Mouse (Mus musculus): ENCODE results near the gene Gtf2f2.

The Gtf2f2 gene

DNA sequence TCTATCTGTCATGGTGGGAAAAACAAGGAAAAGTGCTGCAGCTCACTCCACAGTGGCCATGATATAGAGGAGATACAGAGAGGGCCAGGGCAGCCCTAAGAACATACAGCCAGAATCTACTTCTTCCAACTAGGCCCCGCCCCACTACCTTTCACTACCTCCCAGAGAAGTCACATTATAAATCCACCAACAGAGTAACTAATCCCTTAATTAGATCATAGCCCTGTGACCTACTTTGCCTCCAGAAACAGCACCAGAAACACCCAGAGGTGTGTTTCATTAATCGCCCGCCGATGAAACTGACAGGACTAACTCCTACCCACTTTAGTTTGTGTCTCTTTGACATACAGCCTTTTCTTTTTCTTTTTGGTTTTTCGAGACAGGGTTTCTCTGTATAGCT is 1.5 kb downstream of the Gtf2f2 start:
- ChIA-PET CTCF (no interaction called here), POLR2A (interaction anchor here in 2 of 4 experiments (1.0 to 2.2 kb wide), 3 partner anchors 8 to 303 kb away, joined by 3 to 7 read pairs (median 3); no protein-coding TSS in a partner anchor)

DNA sequence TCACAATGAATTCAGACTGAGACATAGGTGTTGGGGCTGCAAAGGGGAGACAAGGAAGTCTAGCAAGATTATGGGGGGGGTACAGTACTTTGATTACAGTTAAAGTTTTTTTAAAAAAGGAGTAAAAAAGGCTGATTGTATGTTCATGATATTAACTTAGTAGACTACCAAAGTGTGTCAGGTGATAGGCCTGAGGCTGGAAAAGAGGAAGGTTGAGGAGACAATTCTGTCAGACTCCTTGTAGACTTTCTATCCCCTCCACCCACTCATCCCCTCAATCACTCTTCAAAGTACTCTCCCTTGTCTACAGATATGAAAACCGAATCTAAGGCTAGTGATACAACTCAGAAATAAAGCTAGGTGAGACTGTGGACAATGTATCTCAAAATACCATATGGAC is 2.5 kb downstream of the Gtf2f2 start:
- ChIA-PET CTCF (no interaction called here), POLR2A (interaction anchor here in 2 of 4 experiments (0.6 to 1.0 kb wide), 2 partner anchors 10 to 80 kb away, joined by 3 to 4 read pairs; no protein-coding TSS in a partner anchor)

DNA sequence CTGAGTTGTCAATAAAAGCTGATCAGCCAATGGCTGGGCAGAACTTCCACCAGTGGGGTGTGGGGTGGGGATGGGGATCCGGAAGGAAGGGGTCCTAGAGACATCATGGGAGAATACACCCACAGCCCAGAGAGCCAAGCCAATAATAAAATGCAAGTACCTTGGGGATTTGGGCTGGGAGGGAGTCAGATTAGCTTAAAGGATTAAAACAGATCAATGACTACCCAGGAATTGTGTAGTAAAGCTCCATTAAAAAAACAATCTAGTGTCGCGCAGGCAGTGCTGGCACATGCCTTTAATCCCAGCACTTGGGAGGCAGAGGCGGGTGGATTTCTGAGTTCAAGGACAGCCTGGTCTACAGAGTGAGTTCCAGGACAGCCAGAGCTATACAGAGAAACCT is 5.7 kb downstream of the Gtf2f2 start:
- ChIA-PET CTCF (interaction anchor here in 2 of 4 experiments (0.6 to 1.0 kb wide), 2 partner anchors 72 to 73 kb away, joined by 3 to 6 read pairs; no protein-coding TSS in a partner anchor), POLR2A (interaction anchor here in 1 of 4 experiments (0.6 to 1.2 kb wide), 3 partner anchors 10 to 368 kb away, joined by 3 read pairs; no protein-coding TSS in a partner anchor)

DNA sequence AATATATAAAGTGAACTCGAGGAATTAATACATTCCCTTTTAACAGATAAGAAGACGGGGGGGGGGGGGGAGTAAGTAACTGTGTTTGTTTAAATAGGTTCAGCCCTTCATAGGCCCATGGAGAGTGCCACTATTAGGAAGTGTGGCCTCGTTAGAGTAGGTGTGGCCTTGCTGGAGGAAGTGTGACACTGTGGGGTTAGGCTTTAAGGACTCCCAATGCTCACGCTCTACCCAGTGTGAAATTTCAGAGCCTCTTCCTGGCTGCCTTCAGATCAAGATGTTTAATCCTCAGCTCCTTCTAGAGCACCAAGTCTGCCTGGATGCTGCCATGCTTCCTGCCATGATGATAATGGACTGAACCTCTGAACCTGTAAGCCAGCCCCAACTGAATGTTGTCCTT is 8.9 kb downstream of the Gtf2f2 start:
- CTCF ChIA-PET = no interaction called here
- POLR2A ChIA-PET = interaction anchor here in 2 of 4 experiments (0.6 to 1.2 kb wide), 3 partner anchors 9 to 26 kb away, joined by 3 to 7 read pairs (median 5); partner anchors contain the start of gene Gtf2f2 (in 1 of the 2)

DNA sequence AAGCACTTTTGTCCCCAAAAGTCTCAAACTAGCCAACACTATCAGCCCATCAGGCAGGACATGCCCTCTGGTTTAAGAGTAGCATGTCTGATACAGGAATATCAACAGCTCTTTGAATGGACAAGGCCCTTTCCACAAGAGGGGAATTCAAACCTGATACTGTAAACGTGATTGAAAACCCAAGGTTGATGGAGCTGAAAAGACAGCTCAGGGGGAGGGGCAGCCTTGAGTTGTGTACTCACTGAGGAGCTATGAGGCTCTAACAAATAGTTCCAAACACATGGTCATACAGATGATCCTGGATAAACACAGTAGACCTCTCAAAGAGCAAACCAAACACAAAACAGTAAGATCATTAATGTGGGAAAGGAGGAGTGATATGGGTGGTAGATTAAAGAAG is 12.6 kb downstream of the Gtf2f2 start:
- CTCF ChIA-PET = no interaction called here
- POLR2A ChIA-PET = interaction anchor here in 3 of 4 experiments (0.8 to 1.6 kb wide), 4 partner anchors 11 to 508 kb away, joined by 3 to 5 read pairs (median 4); no protein-coding TSS in a partner anchor

DNA sequence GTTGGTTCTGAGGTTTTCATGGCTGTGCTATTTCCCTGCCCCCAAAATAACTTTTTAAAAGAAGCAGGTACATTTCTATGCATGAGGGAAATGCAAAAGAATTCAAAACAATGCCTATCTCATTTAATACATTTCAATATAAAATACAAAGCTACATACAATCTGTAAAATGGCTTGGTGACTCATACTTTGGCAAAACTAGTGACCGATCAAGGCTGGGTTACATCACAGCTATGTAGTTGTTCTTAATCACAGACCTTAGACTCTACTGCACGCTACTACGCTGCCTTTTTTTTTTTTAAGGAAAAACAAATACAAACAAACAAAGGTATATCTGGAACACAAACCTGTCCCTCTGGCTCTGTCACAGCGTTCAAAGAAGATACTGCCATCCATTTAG is 18.3 kb downstream of the Gtf2f2 start:
- POLR2A ChIA-PET = interaction anchor here in 2 of 4 experiments (0.6 to 3.6 kb wide), 4 partner anchors 9 to 84 kb away, joined by 3 to 15 read pairs (median 4); no protein-coding TSS in a partner anchor
- CTCF ChIA-PET = no interaction called here

DNA sequence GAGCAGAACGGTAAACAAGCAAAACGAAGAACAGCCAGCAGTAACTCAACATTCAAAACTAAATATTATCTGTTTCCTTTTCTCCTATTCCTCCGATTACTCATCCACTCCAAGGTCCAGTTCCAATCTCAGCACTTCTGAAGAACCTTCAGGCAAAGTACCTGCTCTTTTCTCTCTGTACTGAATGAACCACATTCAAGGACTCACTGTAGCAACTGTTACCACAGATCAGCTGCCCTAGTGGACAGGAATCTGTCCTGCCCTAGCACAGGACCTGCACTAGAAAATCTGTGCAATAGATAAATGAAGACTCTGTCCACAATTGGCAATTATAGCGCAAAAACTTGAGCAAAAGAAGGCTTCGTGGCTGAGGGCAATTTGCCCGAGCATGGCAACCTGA is 19.7 kb downstream of the Gtf2f2 start:
- ChIA-PET CTCF (no interaction called here), POLR2A (interaction anchor here in 1 of 4 experiments (1.5 kb wide), 1 partner anchor 85 kb away, joined by 4 read pairs; no protein-coding TSS in a partner anchor)

DNA sequence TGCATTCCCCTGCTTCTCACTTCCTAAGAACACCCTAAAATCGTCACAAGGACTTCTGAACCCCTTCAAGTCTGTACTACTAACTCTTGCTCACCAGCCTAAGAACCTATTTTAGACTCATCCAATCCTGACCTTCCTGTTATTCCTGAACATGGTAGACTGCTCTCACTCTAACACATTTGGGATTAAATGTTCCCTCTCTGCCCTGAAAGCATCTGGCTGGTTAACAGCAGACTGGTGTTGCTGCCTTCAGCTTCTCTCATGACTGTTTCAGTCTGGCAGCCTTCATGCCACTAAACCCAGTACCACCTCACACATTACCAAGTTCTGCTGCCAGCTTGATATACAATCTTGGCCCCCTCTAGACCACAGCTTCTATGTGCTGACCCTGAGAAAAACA is 21.5 kb downstream of the Gtf2f2 start:
- POLR2A ChIA-PET = interaction anchor here in 1 of 4 experiments (0.9 kb wide), 1 partner anchor 22 kb away, joined by 3 read pairs; the partner anchor contains the start of gene Gtf2f2
- CTCF ChIA-PET = interaction anchor here in 1 of 4 experiments (0.6 kb wide), 1 partner anchor 1393 kb away, joined by 3 read pairs; no protein-coding TSS in a partner anchor

DNA sequence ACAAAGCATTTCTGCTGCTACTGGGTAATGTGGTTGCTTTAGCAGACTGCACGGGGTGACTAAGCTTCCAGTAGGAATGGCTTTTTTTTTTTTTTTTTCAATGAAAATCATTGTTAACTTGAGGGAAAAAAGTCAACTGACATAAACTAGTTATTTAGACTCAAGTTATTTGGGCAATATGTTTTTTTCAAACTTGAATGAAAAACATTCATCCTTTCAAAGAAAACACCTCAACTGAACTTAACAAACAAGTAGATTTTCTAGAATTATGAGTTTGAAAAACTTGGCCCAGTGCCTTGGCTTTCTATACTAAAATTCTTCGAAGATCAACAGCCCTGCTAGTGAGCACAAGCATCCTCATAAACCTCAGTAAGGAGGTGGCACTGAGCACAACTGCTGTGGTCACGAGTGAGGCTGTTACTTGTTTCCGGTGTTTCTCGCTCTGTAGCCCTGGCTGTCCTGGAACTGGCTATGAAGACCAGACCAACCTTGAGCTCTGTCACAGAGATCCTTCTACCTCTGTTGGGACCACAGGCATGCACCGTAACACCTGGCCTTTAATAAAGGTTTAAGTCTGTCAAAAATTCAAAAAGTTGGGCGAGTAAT is 23.7 kb downstream of the Gtf2f2 start:
- CTCF ChIA-PET = no interaction called here
- POLR2A ChIA-PET = interaction anchor here in 1 of 4 experiments (1.0 to 1.3 kb wide), 3 partner anchors 11 to 32 kb away, joined by 4 read pairs; partner anchors contain the start of gene Kctd4

DNA sequence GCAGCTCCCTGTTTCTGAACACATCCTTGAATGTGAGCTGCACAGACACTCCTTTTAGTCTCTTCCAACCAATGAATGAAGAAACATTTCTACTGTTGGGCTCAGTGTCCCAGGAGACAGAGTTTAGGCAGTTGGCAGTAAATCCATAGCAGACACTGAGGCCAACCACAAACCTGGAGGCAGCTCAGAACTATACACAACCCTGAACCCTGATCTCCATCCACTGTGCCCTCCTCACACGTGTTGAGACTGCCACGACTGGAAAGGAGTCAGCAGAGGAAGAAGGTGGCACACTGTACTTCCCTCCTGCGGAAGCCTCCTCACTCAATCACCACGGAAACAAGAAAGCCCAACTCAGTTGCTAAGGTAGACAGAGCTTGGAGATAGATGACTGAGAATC is 25.6 kb downstream of the Gtf2f2 start:
- CTCF ChIA-PET = no interaction called here

DNA sequence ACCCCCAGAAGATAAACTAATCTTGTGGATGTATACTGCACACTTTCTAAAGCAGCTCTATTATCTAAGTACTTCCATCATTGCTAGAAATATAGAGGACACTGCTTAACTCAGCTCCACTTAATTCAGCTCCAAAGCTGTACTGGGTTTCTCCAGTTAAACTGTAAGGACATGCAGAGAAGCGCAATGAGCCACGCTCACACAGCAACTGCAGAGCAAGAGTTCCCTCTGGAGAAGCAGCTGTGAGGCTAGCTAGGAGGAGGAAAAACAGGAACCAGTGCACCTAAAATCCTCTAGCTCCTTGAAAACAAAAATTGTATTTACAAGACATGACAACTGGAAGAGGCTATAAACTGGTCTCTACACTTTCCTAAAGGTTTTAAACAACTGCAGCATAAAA is 26.8 kb downstream of the Gtf2f2 start:
- CTCF ChIA-PET = no interaction called here
- POLR2A ChIA-PET = interaction anchor here in 1 of 4 experiments (1.1 kb wide), 1 partner anchor 37 kb away, joined by 3 read pairs; no protein-coding TSS in a partner anchor

More for the DNA sequence above, 25.6 kb downstream of the Gtf2f2 start:
- POLR2A ChIA-PET = interaction anchor here in 1 of 4 experiments (1.1 kb wide), 1 partner anchor 14 kb away, joined by 3 read pairs; no protein-coding TSS in a partner anchor

DNA sequence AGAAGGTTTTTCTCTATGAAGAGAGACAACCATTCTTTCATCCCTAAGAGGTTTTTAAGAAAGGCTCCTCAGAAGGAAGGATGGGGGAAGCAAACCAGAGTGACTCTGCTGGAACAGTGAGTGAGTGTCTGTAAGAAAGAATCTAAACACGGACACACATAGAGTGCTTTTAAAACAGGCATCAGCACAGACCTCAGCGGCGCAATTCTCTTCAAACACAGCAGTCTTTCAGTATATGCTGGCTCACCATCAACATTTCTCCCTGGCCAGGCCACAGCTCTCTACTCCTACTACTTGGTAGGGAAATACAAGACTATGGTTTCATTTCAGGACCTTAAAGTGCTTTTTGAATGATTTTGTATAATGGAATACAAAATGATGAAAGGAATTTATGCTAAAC is 29.4 kb downstream of the Gtf2f2 start:
- ChIA-PET CTCF (no interaction called here), POLR2A (interaction anchor here in 1 of 4 experiments (5.3 kb wide), 1 partner anchor 13 kb away, joined by 15 read pairs; no protein-coding TSS in a partner anchor)

DNA sequence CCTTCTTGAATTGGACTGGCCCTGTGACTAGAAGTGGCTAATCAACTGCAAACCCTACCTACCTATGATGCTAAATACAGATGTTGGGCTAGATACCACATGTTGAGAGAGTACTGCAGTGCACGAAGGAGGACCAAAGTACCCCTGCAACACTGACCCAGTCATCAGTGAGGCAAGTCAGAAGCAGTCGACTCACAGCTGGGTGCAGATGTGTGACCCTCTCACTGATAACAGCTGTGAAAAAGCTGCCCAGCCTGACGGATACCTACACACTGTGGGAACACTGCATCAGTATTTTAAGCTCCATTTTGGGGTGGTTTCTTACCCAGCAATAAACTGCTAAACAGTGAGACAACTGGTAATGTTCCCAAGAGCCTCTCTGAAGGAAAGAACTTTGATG is 34.6 kb downstream of the Gtf2f2 start:
- POLR2A ChIA-PET = interaction anchor here in 1 of 4 experiments (1.0 to 2.0 kb wide), 2 partner anchors 12 to 25 kb away, joined by 3 to 7 read pairs; no protein-coding TSS in a partner anchor
- CTCF ChIA-PET = no interaction called here

DNA sequence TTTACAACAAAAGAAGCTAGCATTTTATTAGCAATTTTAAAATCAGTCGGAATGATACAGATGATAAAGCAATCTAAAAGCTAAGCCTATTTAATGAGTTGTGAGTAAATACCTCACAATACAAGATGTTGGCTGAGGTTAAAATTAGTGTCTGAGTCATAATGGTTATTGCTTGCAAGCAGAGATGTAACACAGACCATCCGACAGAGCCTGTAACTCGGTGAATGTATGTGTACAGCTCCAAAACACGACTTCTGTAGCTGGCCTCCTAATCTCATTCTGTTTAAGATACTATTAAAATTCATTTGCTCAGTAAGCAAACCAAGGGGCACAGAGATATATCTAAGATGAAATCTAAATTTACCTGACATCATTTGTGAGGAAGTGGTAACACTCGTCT is 43.4 kb downstream of the Gtf2f2 start:
- ChIA-PET CTCF (interaction anchor here in 2 of 4 experiments (0.6 kb wide), 2 partner anchors 9 to 10 kb away, joined by 3 to 4 read pairs; no protein-coding TSS in a partner anchor), POLR2A (interaction anchor here in 1 of 4 experiments (0.6 to 1.9 kb wide), 5 partner anchors 10 to 486 kb away, joined by 3 to 6 read pairs (median 3); partner anchors contain the start of gene Kctd4)

DNA sequence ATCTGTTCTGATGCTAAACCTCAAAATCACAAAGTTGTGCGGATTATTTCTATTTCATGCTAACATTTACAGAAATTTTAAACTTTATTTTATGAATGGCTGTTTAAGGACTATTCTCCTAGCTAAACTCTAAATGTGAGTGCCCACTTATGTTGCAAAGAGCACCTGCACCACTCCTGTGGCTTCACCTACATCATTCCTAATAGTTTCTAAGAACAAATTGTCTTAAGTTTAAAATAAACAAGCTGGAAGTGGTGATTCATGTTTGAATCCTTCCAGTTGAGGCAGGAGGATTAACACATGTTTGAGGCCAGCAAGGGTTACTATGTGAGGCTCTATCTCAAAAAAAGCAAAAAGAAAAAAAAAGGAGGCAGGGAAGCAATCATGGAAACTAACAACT is 46.2 kb downstream of the Gtf2f2 start:
- ChIA-PET CTCF (no interaction called here), POLR2A (interaction anchor here in 2 of 4 experiments (1.1 to 1.3 kb wide), 2 partner anchors 10 to 13 kb away, joined by 3 to 7 read pairs; no protein-coding TSS in a partner anchor)

DNA sequence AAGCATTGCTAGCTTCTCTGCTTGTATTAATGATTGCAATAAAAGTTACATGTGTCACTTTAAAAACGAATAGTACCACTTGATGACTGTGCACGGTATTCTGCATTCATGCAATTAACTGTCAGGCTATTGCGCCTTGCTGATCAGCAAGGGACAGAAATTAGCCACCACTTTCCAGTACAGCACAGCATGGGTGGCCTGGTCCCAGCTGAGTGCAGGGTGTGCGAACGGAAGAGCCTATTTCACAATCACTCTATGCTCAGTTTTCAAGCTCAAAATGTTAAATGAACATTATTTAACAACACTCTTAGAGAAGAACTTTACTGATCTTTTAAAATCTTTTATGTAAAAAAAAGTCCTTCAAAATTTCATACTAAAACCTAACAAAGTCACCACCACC is 46.7 kb downstream of the Gtf2f2 start:
- CTCF ChIA-PET = interaction anchor here in 2 of 4 experiments (0.8 to 1.4 kb wide), 3 partner anchors 29 to 65 kb away, joined by 3 to 4 read pairs (median 4); no protein-coding TSS in a partner anchor
- POLR2A ChIA-PET = interaction anchor here in 3 of 4 experiments (0.7 to 1.3 kb wide), 3 partner anchors 10 to 49 kb away, joined by 3 to 7 read pairs (median 3); no protein-coding TSS in a partner anchor

DNA sequence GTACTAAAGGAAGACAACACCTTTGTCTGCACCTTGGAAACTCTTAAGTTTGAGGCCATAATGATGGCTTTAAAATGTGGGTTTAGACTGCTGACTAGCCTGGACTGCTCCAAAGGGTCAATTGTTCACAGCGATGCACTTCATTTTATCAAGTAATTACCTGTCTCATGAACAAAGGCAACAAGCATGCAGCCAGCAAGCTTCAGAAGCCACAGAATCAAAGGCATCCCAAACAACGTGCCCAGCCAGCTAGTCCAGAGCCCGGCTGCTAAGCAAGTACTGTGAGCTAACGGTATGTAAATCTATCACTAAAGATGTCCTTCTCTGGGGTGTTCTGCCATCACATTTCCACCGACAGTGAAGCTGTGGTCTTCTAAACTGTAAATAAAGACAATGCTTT is 47.5 kb downstream of the Gtf2f2 start:
- ChIA-PET CTCF (interaction anchor here in 3 of 4 experiments (0.5 to 1.4 kb wide), 4 partner anchors 29 to 114 kb away, joined by 3 to 4 read pairs (median 4); no protein-coding TSS in a partner anchor), POLR2A (interaction anchor here in 3 of 4 experiments (0.7 to 1.3 kb wide), 6 partner anchors 11 to 49 kb away, joined by 3 to 7 read pairs (median 3); no protein-coding TSS in a partner anchor)

DNA sequence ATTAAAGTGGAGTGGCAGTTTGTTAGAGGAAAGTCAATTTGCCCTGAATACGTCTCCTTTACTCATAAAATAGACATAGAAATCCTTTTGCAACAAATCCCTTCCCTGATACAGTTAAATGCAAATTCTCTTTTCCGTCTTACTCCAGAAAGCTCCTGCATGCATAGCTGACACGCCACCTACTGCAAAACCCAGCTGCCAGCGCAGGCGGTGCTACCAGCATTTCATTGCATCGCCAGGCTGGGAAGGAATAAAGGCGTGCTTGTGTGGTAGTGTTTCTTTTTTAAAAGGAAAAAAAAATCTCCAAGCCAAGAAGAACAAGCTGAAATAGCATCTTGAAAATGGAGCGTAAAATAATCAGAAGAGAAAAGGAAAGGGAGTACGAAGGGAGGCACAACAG is 48.4 kb downstream of the Gtf2f2 start:
- ChIA-PET POLR2A (interaction anchor here in 1 of 4 experiments (0.6 to 1.0 kb wide), 5 partner anchors 8 to 30 kb away, joined by 3 to 9 read pairs (median 3); no protein-coding TSS in a partner anchor), CTCF (no interaction called here)

DNA sequence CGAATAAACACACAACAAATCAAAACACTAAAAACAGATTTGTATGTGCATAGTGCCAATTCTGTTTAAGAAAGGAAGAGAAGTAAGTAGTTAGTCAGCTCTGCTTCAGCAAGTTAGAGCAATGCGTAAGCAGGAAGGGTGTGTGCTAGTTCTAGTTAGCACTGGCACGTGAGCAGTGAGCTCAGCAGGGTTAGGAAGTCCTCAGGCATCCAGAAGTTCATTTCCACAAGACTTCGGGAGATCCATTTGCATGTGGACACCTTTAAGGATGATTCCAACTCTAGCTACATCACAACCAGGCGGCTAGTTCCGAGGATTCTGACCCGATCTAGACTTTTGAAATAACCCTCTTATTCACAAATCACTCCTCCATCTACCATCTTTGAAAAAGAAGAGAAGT is 55.9 kb downstream of the Gtf2f2 start, which contains the start of gene Kctd4:
Gene Kctd4, plus strand, starts transcription at position 244 of the 400 bp plus-strand sequence.
- ChIA-PET POLR2A (interaction anchor here in 1 of 4 experiments (1.0 to 1.8 kb wide), 8 partner anchors 12 to 121 kb away, joined by 3 to 6 read pairs (median 4); no protein-coding TSS in a partner anchor), CTCF (interaction anchor here in 2 of 4 experiments (0.8 to 1.3 kb wide), 3 partner anchors 13 to 123 kb away, joined by 3 to 5 read pairs (median 4); no protein-coding TSS in a partner anchor)
